Mouse (Mus musculus) WW6 (cell line): ENCODE results near the gene Kctd10.

Experiments used
- DNase-seq: peaks from one replicate; pipeline ENCODE4 v3.0.0-alpha.2; 2013; ENCODE audit warnings: low read depth, low spot score

Gene Kctd10

DNA sequence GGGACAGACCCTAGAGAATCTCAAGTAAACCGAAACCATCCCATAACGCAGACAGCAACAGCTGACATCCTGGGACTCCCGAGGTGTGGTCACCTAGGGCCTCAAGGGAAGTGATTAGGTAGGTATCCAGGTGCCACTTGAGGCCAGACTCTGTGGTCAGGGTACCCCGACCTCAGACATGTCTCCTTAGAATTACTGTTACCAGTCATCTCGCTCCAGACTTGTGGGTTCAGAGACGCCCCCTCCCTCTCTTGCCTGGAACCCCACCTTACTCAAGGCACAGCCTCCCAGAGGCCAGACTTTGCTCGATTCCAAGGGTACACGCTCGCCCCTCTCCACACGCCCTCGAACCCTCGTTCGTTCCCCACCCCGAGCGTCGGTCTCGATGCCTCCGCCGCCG is 545 bp downstream of the Kctd10 start:
- DNase-seq, result no peak

DNA sequence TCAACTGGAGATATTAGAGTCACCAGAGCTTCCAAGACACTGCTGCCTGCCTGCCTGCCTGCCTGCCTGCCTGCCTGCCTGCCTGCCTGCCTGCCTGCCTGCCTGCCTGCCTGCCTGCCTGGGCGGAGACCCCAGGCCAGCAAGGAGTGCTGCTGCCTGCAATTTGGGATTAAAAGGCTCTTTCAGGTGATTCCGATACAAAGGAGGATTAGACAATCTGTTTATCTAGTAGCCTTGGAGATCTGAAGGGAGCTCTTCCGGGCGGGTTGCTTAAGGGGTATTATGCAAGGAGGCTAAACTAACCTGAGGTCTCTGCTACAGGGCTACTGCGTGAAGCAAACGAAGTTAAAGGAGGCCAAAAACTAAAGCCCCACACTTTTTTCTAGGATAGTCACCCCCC is 1.4 kb downstream of the Kctd10 start:
- DNase-seq, result no peak

DNA sequence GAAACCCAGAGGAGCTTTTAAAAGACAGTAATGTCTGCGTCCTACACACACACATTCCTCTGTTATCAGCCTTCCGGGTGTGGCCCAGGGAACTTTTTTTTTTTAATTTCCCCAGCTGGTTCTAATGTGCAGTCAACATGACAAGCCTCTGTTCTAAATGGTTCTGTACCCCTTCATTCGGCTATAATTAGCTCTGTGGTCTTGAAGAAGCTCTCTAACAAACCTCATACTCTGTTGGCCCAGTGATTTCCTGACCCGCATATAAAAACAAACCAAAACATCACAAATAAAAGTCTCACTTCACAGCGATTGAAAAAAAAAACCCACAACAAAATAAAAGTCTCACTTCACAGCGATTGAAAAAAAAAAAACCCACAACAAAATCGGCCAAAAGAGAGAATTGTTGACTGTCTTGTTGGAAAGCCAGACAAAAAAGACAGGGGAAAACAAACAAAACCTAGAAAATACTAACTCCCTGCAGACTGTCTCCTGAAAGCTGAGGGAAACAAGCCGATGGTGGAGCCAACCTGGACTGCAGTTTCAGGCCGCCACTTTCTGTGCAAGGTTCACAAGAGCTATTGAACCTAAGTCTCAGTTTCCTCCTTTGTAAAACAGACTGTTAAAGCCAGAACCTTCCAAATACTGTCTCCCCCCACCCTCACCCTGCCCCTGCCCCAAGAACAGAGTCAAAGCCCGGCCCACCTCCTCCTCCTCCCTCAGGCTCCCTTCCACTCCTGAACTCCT is 2.0 kb downstream of the Kctd10 start:
- no peak for DNase-seq

DNA sequence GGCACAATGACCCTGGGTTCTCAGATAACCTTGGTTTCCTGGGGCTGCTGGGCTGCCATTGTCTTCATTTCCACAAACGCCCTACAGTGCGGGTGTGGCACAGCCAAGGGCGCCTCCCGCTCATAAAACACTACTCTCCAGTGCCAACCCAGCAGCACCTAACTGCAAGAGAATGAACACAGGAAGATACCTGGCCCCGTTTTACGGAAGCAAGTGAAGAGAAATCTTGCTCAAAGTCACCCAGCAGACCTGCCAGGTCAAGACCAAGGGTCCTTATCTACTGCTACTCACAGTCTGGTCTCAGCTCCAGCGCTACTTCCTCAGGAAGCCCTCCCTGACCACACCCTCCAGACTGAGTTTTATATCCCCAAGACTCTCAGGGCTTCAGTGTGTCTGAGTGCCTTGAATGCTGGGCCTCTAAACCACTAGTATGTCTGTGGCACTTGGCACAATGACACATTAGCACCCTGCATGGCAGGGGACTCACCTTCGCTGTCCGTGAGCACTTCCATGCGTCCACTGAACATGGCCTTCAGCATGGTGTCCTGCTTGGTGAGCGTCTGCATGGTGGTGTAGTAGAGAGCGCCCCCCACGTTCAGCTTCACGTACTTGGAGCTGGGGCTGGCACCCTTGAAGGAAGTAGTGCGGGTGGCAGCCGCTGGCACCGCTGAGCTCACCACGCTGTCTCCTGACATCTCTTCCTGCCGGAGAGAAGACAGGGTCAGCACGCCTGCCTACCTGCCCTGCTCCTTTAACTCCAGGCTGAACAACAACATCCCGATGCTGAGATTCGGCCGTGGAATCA is 5.7 kb downstream of the Kctd10 start:
- no peak for DNase-seq

DNA sequence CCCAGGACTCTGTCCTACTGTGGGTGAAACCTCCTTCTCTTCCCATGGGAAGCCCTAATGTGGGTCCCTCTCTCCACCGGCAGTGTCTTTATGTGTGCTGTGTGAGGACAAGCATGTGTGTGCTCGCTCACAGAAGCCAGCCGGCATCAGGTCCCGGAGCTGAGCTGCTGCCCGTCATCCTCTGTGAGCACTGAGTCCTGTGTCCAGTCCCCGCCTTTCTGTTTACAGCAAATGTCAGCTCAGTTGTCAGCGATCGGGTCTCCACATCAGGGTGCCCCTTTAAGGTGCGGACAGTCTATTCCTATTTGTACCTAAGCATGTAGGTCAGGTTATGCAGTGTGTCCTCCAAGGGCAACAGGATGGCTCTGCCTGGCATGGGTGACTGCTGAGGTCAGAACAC is 6.7 kb downstream of the Kctd10 start:
- no peak for DNase-seq

DNA sequence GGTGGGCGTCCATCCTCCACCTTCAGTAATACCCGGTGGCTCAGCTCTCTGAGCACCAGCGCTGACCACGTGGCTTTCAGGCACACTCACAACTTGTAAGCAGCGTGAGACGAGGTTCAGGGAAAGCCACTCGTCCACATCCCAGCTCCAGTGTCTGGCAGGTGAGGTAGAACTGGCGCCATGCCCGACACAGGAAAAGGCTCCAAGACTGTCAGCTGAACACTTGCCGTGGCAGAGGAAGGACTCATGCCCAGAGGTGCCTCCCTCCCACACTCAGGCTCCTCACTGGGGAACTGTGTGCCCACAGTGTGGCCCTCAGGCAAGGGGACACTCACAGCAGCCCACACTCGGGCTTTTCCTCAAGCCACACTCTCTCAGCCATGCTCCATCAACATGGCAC is 7.1 kb downstream of the Kctd10 start:
- no peak for DNase-seq

DNA sequence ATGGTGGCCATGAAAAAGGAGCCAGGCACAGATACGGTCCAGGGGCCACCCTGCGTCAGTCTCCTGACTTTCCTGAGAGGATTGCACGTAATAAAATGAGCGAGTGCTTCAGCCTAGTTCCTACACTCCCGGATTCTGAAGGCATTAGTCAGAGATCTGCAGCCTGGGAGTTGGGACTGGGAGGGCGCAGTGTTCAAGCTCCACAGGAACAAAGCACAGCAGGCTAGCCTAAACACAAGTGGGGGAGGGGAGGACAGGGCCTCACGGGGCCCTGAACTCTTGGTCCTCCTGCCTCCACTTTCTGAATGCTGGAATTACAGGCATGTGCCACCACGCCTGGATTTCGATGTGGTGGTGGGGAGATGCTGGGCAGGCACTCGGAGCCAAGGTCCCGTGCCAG is 7.7 kb downstream of the Kctd10 start:
- no peak for DNase-seq

DNA sequence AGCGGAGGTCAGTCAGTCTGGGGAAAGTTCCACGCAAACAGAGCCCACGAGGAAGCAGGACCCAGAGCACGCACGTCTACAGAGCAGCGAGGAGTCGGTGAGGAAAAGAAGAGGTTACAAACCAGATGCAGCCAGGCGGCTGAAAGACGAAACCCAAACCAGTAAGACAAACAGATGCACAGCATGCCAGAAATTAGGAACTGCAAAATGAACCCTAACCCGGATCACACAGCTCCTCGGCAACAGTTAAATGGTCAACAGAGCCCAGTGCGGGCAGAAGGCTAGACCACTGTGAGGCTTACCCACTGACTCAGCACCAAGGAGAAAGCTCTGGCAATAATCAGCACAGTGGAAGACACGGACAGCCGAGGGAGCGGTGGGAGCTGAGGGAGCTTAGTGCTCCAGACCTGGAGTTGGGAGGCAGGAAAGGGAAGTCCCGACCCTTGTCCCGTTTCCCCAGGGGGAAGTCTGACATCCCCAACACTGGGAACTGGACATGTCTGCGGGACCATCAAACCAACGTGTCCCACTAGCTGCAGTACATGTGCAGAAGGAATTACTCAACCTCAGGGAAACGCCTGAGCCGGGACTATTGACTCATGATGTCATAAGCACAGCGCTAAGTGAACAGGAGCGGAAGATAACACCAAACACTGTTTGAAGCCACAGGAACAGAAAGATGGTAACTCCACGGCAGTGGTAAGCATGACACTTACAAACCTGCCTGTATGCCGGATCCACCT is 8.4 kb downstream of the Kctd10 start:
- no peak for DNase-seq

DNA sequence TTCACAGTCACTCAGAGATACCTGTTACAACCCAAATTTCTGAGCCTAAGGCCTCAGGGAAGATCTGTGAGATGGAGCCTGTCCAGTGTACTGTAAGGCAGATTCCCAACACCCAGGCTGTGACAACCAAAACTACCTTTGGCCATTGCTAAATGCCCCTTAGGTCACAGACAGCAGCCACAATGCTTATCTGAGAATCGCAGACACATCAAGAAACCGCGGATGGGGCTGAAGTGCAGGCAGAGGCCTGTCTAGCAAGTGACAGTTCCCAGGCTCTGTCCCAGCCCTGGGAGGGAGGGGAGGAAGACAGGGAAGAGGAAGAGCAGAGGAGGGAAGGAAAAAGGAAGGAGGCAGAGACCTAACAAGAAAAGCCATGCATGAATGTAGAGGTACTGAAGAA is 9.0 kb downstream of the Kctd10 start:
- no peak for DNase-seq

DNA sequence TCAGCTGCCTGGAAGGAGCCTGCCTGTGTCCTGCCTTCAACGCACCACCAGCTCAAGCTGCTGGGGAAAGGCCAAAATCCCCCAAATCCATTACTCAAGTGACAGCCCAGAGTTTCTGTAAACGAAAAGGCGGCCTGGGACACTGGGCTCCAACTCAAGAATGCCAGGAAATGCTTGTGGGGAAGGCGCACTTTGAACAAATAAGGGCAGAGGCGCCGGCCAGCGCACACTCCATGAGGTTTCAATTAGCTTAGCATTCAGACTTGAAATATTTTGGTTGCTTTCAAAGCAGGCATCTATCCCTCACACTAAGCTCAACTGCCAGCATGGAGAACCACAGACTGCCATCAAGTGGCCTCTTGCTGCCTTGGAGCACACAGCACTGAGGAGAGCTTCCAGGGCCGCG is 9.9 kb downstream of the Kctd10 start:
- no peak for DNase-seq

DNA sequence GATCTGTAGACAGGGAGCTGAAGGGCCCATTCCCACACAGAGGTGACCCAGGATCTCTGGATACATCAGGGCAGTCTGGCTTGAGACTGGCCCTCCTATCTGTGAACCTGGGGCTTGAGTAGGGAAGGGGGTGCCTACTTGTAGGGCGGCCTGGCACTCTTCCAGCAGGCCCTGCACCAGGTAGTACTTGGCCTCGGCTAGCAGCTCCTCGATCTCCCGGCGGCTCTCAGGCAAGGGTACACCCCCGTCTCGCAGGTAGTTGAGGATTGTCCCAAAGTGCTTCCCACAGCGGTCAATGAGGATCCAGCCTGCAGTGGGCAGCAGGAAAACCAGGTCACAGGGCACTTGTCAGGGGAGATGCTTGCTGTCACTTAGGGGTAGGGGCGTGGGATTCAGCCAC is 10.4 kb downstream of the Kctd10 start:
- no peak for DNase-seq

DNA sequence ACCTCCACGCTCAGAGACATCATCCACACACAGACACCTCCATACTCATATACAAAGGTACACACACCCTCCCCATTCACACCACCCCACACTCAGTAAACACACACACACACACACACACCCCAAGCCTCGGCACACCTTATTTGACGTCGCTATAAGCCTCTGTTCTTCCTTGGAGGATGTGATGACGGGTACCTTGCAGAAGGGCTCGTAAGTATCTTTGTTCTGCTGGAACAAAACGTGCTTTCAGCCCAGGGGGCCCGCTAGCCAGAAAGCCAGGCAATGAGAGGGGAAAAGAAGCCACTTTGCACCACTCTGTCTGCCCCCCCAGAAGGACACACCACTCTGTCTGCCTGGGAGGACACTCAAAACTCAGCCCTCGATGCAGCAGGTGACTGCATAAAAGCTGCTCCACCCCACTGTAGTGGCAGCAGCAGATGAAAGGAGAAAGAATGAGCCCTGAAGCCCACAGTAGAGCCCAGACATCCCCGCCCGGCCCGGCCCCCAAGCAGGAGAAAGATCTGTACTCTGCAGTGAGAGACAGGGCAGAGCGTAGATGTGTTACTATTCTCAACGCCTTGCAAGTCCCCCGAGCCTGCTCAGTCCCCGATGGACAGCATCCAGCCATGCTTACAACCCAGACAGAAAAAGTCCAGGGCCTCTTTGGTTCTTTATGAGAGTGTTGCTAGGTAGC is 11.4 kb downstream of the Kctd10 start:
- no peak for DNase-seq

DNA sequence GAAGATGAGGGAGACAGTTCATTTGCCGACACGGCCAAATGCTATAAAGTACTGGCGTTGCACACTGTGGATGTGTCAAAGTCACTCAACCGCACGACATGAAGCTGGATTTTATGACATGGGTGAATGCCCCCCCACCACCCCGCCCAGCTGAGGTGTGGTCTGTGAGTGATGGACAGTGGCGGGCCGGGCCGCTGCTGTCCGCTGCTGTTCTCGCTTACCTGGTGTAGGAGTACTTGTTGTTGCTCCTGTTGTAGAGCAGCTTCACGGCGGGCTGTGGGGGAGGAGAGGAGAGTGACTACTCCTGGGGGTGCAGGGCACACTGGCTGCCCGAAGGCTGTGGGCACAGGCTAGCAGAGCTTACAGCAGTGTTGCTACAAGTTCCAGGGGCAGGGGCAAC is 12.2 kb downstream of the Kctd10 start:
- no peak for DNase-seq

DNA sequence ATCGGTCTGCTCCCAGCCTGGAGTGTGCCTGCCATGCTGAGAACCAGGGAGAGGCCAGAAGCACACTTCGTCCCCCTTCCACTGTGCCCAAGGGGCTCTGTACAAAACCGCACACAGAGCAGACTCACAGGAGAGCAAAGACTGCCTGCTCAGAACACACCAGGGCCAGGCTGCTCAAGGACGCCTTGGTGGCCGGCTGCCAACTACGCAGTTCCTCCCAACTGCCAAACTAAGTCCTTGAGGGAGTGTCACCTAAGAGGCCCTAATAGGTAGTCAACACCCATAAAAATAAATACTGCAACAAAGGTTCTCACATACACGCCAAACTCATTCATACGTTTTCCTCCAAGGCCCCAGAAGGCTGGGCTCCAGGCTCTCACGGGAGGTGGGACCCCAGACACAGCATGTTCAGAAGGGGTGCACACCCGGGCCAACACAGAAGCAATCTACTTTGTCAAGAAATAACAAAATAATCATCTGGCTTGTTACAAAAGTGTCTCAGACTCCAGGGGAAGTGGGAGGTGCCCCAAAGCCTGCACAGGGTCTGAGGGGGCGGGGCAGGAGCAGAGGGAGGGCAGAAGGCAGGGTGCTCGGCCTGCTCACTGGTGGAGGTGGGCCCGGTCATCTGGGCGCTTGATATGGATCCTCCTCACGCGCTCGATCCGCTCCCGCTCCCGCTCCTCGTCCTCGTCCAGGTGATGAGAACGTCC is 15.1 kb downstream of the Kctd10 start:
- DNase-seq, result no peak

DNA sequence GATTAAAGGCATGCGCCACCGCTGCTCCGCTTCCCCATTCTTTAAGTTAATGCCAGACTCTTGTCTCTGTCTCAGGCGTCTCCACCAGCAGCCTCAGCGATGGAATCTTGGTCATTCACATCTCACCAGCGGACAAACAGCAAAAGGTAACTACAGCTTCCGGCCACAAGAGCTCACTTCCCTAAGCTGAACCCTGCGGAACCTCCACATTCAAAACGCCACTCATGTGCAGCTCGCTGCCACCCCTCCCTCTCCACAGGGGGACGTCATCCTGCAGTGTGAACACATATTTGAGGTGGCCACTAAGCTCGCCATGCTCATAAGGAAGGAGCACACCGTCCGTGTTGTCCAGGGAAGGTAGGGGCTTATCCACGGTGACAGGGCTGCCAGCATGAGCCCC is 19.3 kb downstream of the Kctd10 start:
- DNase-seq, result no peak

DNA sequence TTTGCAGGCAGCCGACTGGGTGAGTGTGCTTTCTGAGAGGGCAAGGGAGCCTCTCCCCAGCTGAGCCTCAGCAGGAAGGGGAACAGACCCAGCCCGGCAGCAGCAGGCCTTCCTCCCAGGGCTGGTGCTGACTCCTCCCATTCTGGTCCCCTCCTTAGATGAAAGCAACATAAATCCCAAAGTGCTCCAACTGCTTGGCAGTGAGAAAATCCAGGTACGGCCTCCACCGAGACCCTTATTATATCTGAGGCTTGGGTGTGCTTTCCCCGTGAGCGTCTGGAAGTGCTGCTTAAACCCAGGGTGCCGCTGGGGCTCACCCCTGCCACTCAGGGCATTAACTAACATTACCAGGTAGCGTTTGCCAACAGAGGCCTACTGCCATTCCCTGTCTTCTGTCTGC is 20.7 kb downstream of the Kctd10 start:
- no peak for DNase-seq

DNA sequence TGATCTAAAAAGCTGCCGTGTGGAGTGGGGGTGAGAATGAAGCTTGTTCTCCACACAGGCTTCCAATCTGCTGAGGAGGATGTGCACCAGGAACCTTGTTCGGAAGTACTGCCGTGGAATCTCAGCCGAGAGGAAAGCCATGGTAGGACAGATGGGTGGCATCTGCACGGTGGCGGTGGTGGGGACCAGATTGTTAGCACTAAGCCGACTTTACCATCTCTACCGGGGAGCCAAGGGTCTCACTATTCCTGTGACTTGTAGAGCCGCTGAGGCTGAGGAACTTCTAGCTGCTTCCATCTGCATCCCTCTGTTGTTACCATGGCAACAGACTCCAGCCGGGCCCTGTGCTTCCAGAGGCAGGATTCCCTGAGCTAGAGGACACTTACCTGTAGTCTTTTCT is 21.5 kb downstream of the Kctd10 start:
- DNase-seq, result no peak

DNA sequence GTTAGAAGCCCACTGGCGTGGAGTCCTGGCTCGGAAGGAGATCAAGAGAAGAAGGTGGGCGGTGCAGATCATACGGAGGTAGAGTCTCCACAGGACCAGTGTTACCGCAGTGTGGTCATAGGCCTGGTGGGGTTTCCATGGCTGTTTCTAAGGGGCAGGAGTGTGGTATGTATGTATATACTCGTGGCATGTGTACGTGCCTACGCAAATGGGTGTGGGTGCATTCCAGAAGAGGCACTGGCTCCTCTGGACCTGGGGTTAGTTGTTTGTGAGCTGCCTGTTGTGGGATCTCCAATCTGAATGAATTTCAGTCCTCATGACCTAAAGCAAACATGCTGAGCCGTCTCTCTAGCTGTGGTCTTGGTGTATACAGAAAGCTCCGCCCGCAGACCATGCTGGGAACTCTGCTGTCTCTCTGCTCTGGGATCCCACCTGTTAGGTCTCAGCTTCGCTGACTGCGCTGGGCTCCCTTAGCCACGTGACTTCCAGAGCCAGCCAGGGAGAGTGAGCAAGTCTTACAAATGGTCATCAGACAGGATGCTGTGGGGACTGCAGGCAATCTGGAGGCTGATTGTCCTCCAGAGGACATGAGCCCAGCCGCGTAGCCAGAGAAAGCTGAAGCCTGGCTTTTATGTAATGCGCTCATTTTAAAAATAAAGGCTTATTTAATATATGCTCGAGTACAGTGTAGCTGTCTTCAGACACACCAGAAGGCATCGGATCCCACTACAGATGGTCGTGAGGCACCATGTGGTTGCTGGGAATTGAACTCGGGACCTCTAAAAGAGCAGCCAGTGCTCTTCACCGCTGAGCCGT is 23.2 kb downstream of the Kctd10 start:
- DNase-seq, result no peak

DNA sequence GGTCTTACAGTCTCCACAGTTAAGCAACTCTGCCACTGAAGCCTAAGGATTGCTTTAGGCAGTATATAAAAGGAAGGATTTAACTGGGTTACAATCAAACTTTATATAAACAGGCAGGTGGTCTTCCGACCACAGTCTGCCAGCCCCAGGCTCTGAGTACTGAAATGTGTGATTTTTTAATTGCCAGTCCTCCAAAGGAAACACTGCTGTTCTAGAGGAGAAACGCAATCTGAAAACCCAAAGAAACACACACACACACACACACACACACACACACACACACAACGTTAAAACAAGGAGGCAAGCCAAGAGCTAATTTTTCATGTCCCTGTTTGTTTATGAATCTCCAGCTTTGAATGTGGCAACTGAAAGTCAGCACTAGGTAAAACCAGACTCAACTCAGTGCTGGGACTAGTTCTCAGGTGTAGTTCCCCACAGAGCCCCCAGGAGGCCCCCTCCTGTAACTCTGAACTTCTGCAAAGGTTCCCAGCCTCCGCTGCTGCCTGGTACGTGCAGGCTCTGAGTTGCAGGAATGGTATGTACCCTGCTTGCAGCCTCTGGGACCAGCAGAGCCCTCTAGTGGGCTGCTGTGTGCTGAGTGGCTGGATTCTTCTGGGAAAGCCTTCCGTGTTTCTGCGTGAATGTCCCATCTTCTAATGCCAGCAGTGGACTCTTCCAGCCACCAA is 23.9 kb downstream of the Kctd10 start:
- DNase-seq, result peak; percentile 81

DNA sequence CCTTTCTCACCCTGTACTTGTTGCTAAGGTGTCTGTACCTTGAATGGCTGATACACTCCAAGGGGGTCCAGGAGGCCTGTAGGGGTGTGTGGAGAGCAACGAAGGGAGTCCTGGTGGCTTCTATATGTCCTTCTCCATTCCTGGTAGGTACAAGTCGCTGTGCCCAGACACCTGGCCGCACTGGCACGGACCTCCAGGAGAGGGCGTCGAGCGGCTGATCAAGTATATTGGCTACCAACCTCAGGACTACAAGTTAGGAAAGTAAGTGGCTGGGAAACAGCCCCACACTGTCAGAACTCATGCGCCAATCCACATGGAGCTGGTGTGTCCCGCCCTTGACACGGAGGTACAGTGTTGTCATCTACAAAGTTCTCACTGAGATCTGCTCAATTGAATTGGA is 28.8 kb downstream of the Kctd10 start:
- no peak for DNase-seq
